1 mouse cellular context compared by ENCODE assay signal in genomic region chr3:89434532-89434931, GRCm38 (mm10).
TF ChIP-seq lines count a peak whose summit lies in the region.

No protein-coding gene starts in this region.

TF ChIP-seq in myocyte, 11 proteins besides CTCF, POLR2A, EP300 and RAD21 (continued from another document):
- TF ChIP-seq CEBPB (IDR thresholded peaks at IDR 0.05; ENCODE audit: insufficient read depth, poor library complexity, severe bottlenecking) (no peak), MYOD1 (IDR thresholded peaks at IDR 0.05; ENCODE audit: control insufficient read depth in 1 of 3, insufficient read length in 2 of 3, low read depth in 2 of 3) (peak in 1 of 3 experiments; percentile 19), USF1 (IDR thresholded peaks at IDR 0.05; ENCODE audit: low read depth) (no peak), TCF3 (IDR thresholded peaks at IDR 0.05; ENCODE audit: insufficient read length, low read depth) (no peak), SRF (IDR thresholded peaks at IDR 0.05; ENCODE audit: control insufficient read depth, insufficient read length, low read depth) (no peak), MYOG (IDR thresholded peaks at IDR 0.05; ENCODE audit: control insufficient read depth in 1 of 3, insufficient read depth in 1 of 3, insufficient read length in 2 of 3, low read depth in 2 of 3) (peak in 2 of 3 experiments; percentile 62 to 77)
TF ChIP-seq in myocyte: peak in this region for 3.
